Mouse (Mus musculus) liver, embryonic 11.5 days (tissue): ENCODE measurements around the gene Ank2. TPM values are rescaled to one million over a fixed set of nuclear protein-coding genes. Genes with fewer than 3 reads are reported as not detected.

Experiments used
- ATAC-seq: fragments of 200-750 bp; cut with Nextera tagmentation; replicated peaks from 2 replicates; pipeline ENCODE4 v1.8.0; 2017; ENCODE audit warnings: moderate number of reproducible peaks, mild to moderate bottlenecking, moderate TSS enrichment, moderate library complexity; ENCODE audit not compliant: low FRiP score
- DNase-seq: peaks from one replicate; pipeline ENCODE4 v3.0.0-alpha.2; 2017; ENCODE audit warnings: low spot score
- H3K27ac ChIP-seq: fragments of 300-500 bp; sonication (generic); 2 replicates; pipeline ENCODE4 v1.5.1; 2014; ENCODE audit warnings: mild to moderate bottlenecking, low read depth, low read length, control low read depth
- H3K27me3 ChIP-seq: fragments of 300-500 bp; sonication (generic); replicated peaks from 2 replicates; pipeline ENCODE4 v1.6.1; 2014; ENCODE audit warnings: low read length, mixed read lengths; ENCODE audit not compliant: control insufficient read depth, insufficient read depth
- H3K36me3 ChIP-seq: fragments of 300-500 bp; sonication (generic); 2 replicates; pipeline ENCODE4 v1.6.1; 2014; ENCODE audit warnings: mild to moderate bottlenecking, low read length, moderate library complexity, mixed read lengths; ENCODE audit not compliant: control insufficient read depth, insufficient read depth
- H3K4me1 ChIP-seq: fragments of 300-500 bp; sonication (generic); replicated peaks from 2 replicates; pipeline ENCODE4 v1.6.1; 2014; ENCODE audit warnings: low read length, mixed read lengths; ENCODE audit not compliant: control insufficient read depth, insufficient read depth
- H3K4me2 ChIP-seq: fragments of 300-500 bp; sonication (generic); 2 replicates; pipeline ENCODE4 v1.6.1; 2014; ENCODE audit warnings: mild to moderate bottlenecking, control low read depth, moderate library complexity
- H3K4me3 ChIP-seq: fragments of 300-500 bp; sonication (generic); 2 replicates; pipeline ENCODE4 v1.5.1; 2014; ENCODE audit warnings: low read depth, low read length, control low read depth
- H3K9ac ChIP-seq: fragments of 300-500 bp; sonication (generic); 2 replicates; pipeline ENCODE4 v1.6.1; 2014; ENCODE audit warnings: low read depth, low read length, control low read depth
- H3K9me3 ChIP-seq: fragments of 300-500 bp; sonication (generic); 2 replicates; pipeline ENCODE4 v1.6.1; 2016; ENCODE audit warnings: low read length, inconsistent platforms, mixed read lengths; ENCODE audit not compliant: control insufficient read depth
- WGBS: fragments of 180-500 bp; shearing (Covaris S2); extraction: QIAGEN DNeasy Blood & Tissue Kit; methylation state at CpG from one replicate; pipeline ENCODE4 v1.1.7; 2014; 5-methylcytosine and 5-hydroxymethylcytosine counted together
- polyA plus RNA-seq: library from polyadenylated mRNA; unstranded; fragments of >200 nt; fragmentation: Nextera tagmentation; extraction: Ambion mirVana; gene quantifications from 2 replicates; pipeline ENCODE4 v1.2.1, GENCODE M21; 2014

Ank2 gene
- polyA plus RNA-seq, 1 experiment from 2014 or later, result 17.3 TPM

DNA sequence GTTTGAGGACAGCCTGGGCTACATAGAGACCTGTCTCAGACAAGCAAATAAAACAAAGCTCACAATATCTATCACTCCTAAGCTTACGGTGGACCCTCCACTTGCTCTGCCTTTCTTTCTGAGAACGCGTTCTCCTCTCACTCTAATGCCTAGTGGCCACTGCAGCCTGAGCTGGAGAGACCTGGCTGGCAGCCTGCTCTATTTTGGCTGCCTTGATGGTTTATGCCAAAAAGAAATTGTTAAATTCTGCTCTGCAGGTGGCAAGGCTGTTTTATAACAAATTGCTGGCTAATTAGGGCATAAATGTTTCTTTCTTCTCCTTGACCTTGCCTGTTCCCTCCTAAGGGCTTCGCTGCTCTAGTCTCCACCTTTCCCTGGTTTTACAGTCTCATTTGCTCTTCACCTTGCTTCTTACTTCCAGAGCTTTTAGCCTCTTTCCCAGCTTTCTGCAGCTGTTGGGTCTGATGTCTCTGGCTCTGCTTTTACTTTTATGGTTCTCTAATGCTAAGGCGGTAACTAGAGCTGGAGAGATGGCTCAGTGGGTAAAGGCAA, 293.2 kb downstream of the Ank2 start:
- Histone ChIP-seq H3K27me3 (no peaks in the 10 kb centered on the region), H3K4me2 (no peak overlapping the region), H3K9me3 (no peaks in the 10 kb centered on the region), H3K27ac (no peak overlapping the region), H3K36me3 (no peaks in the 10 kb centered on the region), H3K4me3 (no peak overlapping the region), H3K4me1 (no peaks in the 10 kb centered on the region), H3K9ac (no peak overlapping the region)
- 85% methylated on average over 5 of the region's 5 CpGs for WGBS
- DNase-seq, result no peak
- ATAC-seq, result no peak

DNA sequence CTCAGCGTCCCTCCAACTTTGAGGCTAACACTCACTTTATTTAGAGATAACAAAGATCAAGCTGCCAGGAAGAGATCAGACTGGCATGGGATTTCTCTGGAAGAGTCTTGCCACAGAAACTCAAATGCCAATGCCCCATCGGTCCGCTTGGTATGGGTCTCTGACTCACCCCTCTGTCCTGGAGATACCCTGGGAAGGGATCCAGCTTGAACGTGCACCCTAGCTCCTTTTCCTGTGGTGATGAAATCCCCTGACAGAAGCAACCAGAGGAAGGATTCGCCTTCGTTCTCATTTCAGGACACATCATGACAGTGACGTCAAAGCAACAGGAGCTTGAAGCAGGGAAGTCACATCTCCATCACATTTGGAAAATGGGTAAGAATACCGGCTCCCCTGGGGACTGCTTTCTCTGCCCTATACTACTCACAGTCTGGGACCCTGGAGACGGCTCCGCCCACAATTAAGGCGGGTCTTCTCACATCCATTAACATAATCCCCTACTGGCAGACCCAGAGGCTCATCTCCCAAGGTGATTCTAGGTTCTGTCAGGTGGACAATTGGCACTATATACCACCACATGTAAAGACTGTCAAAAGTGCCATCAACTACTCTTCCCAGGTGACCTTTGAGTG, 296.6 kb downstream of the Ank2 start:
- no peak overlapping the region for H3K4me3 ChIP-seq
- no peaks in the 10 kb centered on the region for H3K4me1 ChIP-seq
- no peaks in the 10 kb centered on the region for H3K36me3 ChIP-seq
- 35% methylated on average over 11 of the region's 11 CpGs for WGBS
- no peak overlapping the region for H3K9ac ChIP-seq
- DNase-seq (no peak), ATAC-seq (no peak)
- no peak overlapping the region for H3K27ac ChIP-seq
- H3K4me2 ChIP-seq, result no peak overlapping the region
- H3K27me3 ChIP-seq, result no peaks in the 10 kb centered on the region
- H3K9me3 ChIP-seq, result no peaks in the 10 kb centered on the region

DNA sequence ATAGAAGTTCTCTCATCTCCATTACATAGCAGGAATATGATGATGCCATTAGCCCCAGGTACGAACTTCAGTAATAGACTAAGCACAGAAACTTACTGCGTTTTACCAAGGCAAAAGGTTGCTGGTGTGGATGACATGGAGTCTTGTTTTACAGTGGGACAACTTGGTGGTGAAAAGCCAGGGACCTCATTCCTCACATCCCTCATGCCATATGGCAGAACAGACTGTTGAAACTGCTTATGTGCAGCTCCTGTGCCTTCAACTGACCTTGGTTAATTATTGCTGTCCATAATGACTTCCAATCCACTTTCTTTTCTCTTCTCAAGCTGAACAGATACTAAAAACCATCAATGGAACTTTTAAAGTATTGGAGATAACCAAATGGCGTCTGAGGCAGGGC, 298.4 kb downstream of the Ank2 start:
- ATAC-seq, result no peak
- Histone ChIP-seq H3K36me3 (no peaks in the 10 kb centered on the region), H3K4me1 (no peaks in the 10 kb centered on the region), H3K4me3 (no peak overlapping the region), H3K27me3 (no peaks in the 10 kb centered on the region), H3K9ac (no peak overlapping the region), H3K4me2 (no peak overlapping the region), H3K9me3 (no peaks in the 10 kb centered on the region), H3K27ac (no peak overlapping the region)
- 73% methylated on average over 3 of the region's 3 CpGs for WGBS
- no peak for DNase-seq

DNA sequence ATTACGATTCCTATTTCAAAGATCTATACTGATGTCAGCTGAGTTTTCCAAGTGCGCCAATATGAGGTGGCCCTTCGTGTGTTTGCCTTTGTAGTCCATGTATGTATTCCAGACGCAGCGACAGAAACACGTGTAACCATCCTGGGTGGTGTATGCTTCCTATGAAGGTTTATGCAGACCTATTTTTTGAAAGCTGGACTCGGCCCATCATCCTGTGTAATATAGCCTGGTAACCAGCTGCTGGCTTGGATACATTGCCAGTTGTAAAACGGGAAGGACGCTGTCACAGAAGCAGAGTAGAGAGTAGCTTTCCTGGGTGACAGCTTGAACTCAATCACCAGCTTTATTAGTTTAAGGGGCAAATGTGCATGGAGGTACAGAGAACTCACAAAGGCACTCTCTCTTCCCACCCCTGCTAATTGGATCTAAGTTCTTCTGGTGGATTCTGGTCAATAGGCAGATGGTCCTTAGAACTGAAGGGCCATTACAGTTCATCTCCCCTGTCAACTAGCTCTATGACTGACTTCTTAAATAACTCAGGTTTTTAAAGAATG, 300.0 kb downstream of the Ank2 start:
- H3K4me1 ChIP-seq, result no peaks in the 10 kb centered on the region
- H3K27me3 ChIP-seq, result no peaks in the 10 kb centered on the region
- H3K9me3 ChIP-seq, result no peaks in the 10 kb centered on the region
- H3K36me3 ChIP-seq, result no peaks in the 10 kb centered on the region
- DNase-seq (no peak), ATAC-seq (no peak)
- no peak overlapping the region for H3K9ac ChIP-seq
- WGBS, result 88% methylated on average over 9 of the region's 9 CpGs
- H3K4me2 ChIP-seq, result no peak overlapping the region
- no peak overlapping the region for H3K27ac ChIP-seq
- no peak overlapping the region for H3K4me3 ChIP-seq

DNA sequence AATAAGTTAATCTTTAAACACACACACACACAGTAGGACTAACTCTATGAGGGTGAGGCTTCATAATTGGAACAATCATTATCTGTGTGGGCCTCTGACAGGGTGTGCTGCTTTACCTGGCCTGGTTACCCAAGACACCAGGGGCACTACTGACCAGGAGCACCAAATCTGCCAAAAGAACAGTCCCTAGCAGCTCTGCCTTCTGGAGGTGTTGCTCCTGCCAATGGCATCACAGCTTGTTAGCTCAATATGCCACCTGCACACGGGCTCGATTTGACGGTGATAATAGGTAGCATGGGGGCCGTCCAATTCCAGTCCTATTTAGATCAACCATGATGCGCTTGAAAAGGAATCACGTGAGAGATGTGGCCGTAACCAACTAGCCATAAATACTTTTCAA, 300.5 kb downstream of the Ank2 start:
- no peaks in the 10 kb centered on the region for H3K4me1 ChIP-seq
- no peaks in the 10 kb centered on the region for H3K36me3 ChIP-seq
- no peaks in the 10 kb centered on the region for H3K27me3 ChIP-seq
- no peak overlapping the region for H3K27ac ChIP-seq
- DNase-seq (no peak), ATAC-seq (no peak)
- no peak overlapping the region for H3K4me2 ChIP-seq
- 94% methylated on average over 7 of the region's 7 CpGs for WGBS
- H3K4me3 ChIP-seq, result no peak overlapping the region
- H3K9ac ChIP-seq, result no peak overlapping the region
- no peaks in the 10 kb centered on the region for H3K9me3 ChIP-seq

DNA sequence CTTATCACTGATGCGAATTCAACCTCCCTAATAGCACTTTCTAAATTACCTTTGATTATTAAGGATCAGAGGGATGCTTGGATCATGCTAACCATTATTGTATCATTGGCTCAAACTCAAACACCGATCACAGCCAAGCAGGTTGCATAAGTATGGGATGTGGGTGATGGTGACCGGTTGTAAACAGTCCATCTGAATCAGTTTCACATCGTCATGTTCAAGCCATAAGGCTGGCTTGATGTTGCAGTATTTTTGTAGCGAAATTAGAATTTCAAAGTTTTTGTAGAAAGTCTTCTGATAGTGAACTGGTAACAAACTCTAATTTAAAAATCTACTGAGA, 310.4 kb downstream of the Ank2 start:
- Histone ChIP-seq H3K27ac (no peak overlapping the region), H3K4me3 (no peak overlapping the region), H3K9me3 (no peaks in the 10 kb centered on the region), H3K4me1 (no peaks in the 10 kb centered on the region), H3K27me3 (no peaks in the 10 kb centered on the region), H3K36me3 (no peaks in the 10 kb centered on the region), H3K9ac (no peak overlapping the region), H3K4me2 (no peak overlapping the region)
- ATAC-seq (no peak), DNase-seq (no peak)
- 88% methylated on average over 5 of the region's 5 CpGs for WGBS

DNA sequence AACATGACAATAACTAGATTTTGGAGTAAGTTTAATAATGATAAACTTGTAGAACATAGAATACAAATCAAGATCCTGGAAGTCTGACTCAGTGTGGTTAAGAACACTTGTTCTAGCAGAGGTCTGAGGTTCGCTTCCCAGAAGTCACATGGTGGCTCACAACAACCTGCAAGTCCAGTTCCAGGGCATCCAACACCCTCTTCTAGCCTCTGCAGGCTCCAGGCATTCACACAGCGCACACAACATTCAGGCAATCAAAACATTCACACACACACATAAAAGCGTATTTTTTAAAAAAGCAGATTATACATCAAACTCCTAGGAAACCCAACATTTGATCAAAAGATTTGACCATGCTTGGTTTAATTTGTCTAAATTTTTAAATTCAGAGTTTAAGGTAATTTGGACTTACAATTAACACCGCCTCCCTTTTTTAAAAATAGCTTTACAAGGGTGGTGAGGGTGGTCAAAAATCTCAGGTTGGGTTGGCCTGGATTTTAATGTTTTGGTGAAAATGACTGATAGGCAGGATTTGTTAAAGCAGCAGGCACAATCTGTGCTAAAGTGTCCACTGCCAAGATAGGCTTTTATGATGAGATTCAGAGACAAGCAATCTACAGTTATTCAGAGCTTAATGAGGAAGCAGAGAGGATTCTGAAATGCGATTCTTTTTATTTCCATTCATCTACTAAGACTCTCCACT, 310.9 kb downstream of the Ank2 start:
- ATAC-seq (no peak), DNase-seq (no peak)
- H3K27ac ChIP-seq, result no peak overlapping the region
- H3K36me3 ChIP-seq, result no peaks in the 10 kb centered on the region
- H3K4me2 ChIP-seq, result no peak overlapping the region
- H3K27me3 ChIP-seq, result no peaks in the 10 kb centered on the region
- 87% methylated on average over 5 of the region's 5 CpGs for WGBS
- H3K9me3 ChIP-seq, result no peaks in the 10 kb centered on the region
- H3K9ac ChIP-seq, result no peak overlapping the region
- no peaks in the 10 kb centered on the region for H3K4me1 ChIP-seq
- H3K4me3 ChIP-seq, result no peak overlapping the region

DNA sequence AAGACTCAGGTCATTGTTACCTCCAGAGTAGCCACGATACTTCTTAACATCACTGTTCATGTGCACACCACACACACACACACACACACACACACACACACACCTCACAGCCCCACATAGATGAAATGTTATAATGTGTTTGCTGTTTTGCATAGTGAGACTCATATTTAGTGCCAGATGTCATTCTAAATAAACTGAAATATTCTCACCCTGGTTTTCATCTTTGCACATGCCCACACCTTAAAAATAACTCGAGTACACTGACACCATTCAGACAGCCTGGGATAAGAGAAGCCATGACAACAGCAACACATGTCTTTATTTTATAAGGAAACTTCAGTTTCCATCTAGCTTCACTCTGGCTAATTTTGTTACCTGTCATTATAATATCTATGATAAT, 312.1 kb downstream of the Ank2 start:
- no peak overlapping the region for H3K27ac ChIP-seq
- no peaks in the 10 kb centered on the region for H3K27me3 ChIP-seq
- ATAC-seq (no peak), DNase-seq (no peak)
- H3K9me3 ChIP-seq, result no peaks in the 10 kb centered on the region
- 75% methylated on average over 2 of the region's 2 CpGs for WGBS
- H3K4me3 ChIP-seq, result no peak overlapping the region
- no peaks in the 10 kb centered on the region for H3K36me3 ChIP-seq
- H3K4me1 ChIP-seq, result no peaks in the 10 kb centered on the region
- H3K4me2 ChIP-seq, result no peak overlapping the region
- no peak overlapping the region for H3K9ac ChIP-seq

DNA sequence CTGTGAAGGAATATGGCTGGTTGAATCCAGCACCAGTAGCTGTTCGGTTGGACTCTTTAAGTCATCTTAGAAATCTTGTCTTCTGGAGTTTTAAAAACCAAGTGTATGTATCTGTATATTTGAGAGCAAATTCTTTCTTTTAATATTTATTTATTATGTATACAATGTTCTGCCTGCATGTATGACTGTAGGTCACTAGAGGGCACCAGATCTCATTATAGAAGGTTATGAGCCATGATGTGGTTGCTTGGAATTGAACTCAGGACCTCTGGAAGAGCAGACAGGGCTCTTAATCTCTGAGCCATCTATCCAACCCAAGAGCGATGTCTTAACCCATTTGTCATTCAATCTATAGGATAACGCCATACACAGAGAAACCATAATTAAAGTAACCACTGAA, 312.9 kb downstream of the Ank2 start:
- H3K27ac ChIP-seq, result no peak overlapping the region
- no peak overlapping the region for H3K9ac ChIP-seq
- H3K36me3 ChIP-seq, result no peaks in the 10 kb centered on the region
- WGBS, result 83% methylated on average over 3 of the region's 3 CpGs
- DNase-seq (no peak), ATAC-seq (no peak)
- no peak overlapping the region for H3K4me3 ChIP-seq
- H3K4me2 ChIP-seq, result no peak overlapping the region
- no peaks in the 10 kb centered on the region for H3K27me3 ChIP-seq
- H3K9me3 ChIP-seq, result no peaks in the 10 kb centered on the region
- H3K4me1 ChIP-seq, result no peaks in the 10 kb centered on the region
